ENCODE assay signal across 23 mouse cellular contexts in the genomic region with DNA sequence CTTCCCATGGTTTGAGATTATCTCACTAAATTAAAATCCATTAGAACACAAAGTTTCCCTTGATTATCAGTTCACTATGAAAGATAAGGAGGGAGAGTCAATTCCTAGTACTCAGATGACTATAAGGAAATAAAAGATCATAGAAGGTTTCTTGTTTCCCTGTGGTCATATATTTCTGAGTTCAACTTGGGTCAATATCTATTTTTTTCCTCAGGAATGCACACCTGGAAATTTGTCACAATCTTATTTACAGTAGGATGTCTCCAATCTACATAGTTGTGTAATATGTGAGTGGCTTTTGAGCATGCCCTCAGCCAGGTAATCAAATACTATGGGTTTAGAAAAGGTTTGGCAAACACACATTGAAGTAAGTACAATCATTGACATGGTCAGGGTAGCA.
"Had no signal": no experiment of that assay in that cellular context is flagged by ENCODE, and none has a peak within 500 bp of the region (broad histone marks: within the 10 kb centered on the region; RNA-seq: fewer than 3 reads in every experiment).

No protein-coding gene starts in this region.

- ATAC-seq: hindbrain, postnatal 0 days had no signal

- DNase-seq: gastrocnemius, postnatal 14 days; gastrocnemius, postnatal 36 days; heart, adult 11 months; heart, adult 2 months; heart, postnatal 14 days; heart, postnatal 36 days; kidney, adult 18-20 months; kidney, adult 8-10 months; kidney, postnatal 10 days; kidney, postnatal 25 days; kidney, postnatal 4 days; layer of hippocampus, postnatal 36 days; left cerebral cortex, postnatal 4 days had no signal

- H3K27ac ChIP-seq: heart, adult 2 months; heart, embryonic 13.5 days; heart, embryonic 15.5 days; hindbrain, embryonic 13.5 days; hindbrain, embryonic 15.5 days; hindbrain, postnatal 0 days; layer of hippocampus, adult 2 months; limb, embryonic 13.5 days; limb, embryonic 15.5 days had no signal

- H3K9ac ChIP-seq: heart, embryonic 13.5 days; heart, embryonic 15.5 days; hindbrain, embryonic 13.5 days; hindbrain, embryonic 15.5 days; limb, embryonic 13.5 days; limb, embryonic 15.5 days had no signal

- H3K4me1 ChIP-seq: heart, embryonic 13.5 days; heart, embryonic 15.5 days; hindbrain, embryonic 13.5 days; hindbrain, embryonic 15.5 days; limb, embryonic 13.5 days; limb, embryonic 15.5 days had no signal

- H3K4me3 ChIP-seq: heart, adult 2 months; heart, embryonic 13.5 days; heart, embryonic 15.5 days; hindbrain, embryonic 13.5 days; hindbrain, embryonic 15.5 days; layer of hippocampus, adult 2 months; limb, embryonic 13.5 days; limb, embryonic 15.5 days had no signal

- H3K27me3 ChIP-seq: heart, embryonic 13.5 days; heart, embryonic 15.5 days; hindbrain, embryonic 13.5 days; hindbrain, embryonic 15.5 days; limb, embryonic 13.5 days; limb, embryonic 15.5 days had no signal

- H3K9me3 ChIP-seq: heart, embryonic 13.5 days; heart, embryonic 15.5 days; hindbrain, embryonic 13.5 days; hindbrain, embryonic 15.5 days; limb, embryonic 13.5 days; limb, embryonic 15.5 days had no signal

- H3K36me3 ChIP-seq: heart, embryonic 13.5 days; heart, embryonic 15.5 days; hindbrain, embryonic 13.5 days; hindbrain, embryonic 15.5 days; limb, embryonic 13.5 days; limb, embryonic 15.5 days had no signal

- H3K4me2 ChIP-seq: heart, embryonic 11.5 days; heart, embryonic 13.5 days; heart, embryonic 15.5 days; hindbrain, embryonic 13.5 days; hindbrain, embryonic 15.5 days; limb, embryonic 13.5 days; limb, embryonic 15.5 days; liver, embryonic 11.5 days had no signal
